Mouse (Mus musculus) right cerebral cortex, postnatal 14 days (tissue): ENCODE results near the gene Edc3.

ENCODE experiments used
- DNase-seq: peaks from one replicate; pipeline ENCODE4 v3.0.0; 2022

Edc3 gene

GRCm38 (mm10) chr9:57764147-57764973, 56.0 kb downstream of the Edc3 start:
- DNase-seq, result peak; percentile 91

GRCm38 (mm10) chr9:57764974-57765363, 56.6 kb downstream of the Edc3 start:
- DNase-seq, result peak; percentile 90

- DNase-seq, result peak; percentile 80
Observed at GRCm38 (mm10) chr9:57765364-57766351, 57.3 kb downstream of the Edc3 start, which contains the start of gene Clk3. Clk3 (minus strand) TSS chr9:57765860.

GRCm38 (mm10) chr9:57766431-57766830, 58.1 kb downstream of the Edc3 start:
- DNase-seq, result no peak

GRCm38 (mm10) chr9:57767231-57767630, 58.9 kb downstream of the Edc3 start:
- no peak for DNase-seq

GRCm38 (mm10) chr9:57769539-57770069, 61.3 kb downstream of the Edc3 start:
- DNase-seq, result no peak

- no peak for DNase-seq
Observed at GRCm38 (mm10) chr9:57770214-57770613, 61.9 kb downstream of the Edc3 start.

- DNase-seq, result no peak
Observed at GRCm38 (mm10) chr9:57770836-57771235, 62.5 kb downstream of the Edc3 start.

- no peak for DNase-seq
Observed at GRCm38 (mm10) chr9:57773754-57774153, 65.4 kb downstream of the Edc3 start.

- no peak for DNase-seq
Observed at GRCm38 (mm10) chr9:57774168-57774567, 65.8 kb downstream of the Edc3 start.

GRCm38 (mm10) chr9:57775026-57775425, 66.7 kb downstream of the Edc3 start:
- peak; percentile 56 for DNase-seq

- no peak for DNase-seq
Observed at GRCm38 (mm10) chr9:57775736-57776135, 67.4 kb downstream of the Edc3 start.

- DNase-seq, result no peak
Observed at GRCm38 (mm10) chr9:57782656-57783055, 74.3 kb downstream of the Edc3 start.

- DNase-seq, result no peak
Observed at GRCm38 (mm10) chr9:57789733-57790132, 81.4 kb downstream of the Edc3 start.

- no peak for DNase-seq
Observed at GRCm38 (mm10) chr9:57797456-57797855, 89.1 kb downstream of the Edc3 start.

GRCm38 (mm10) chr9:57798725-57799253, 90.4 kb downstream of the Edc3 start:
- DNase-seq, result no peak

- DNase-seq, result no peak
Observed at GRCm38 (mm10) chr9:57800325-57800975, 92.1 kb downstream of the Edc3 start.
